Mouse (Mus musculus) right cerebral cortex, postnatal 10 days (tissue): ENCODE measurements around the gene Osm.

Experiments
- DNase-seq, 2 experiments: peaks; one replicate each; pipeline ENCODE4 v3.0.0; 2021; ENCODE audit warnings: low spot score in 2 of 2

Osm gene

DNA sequence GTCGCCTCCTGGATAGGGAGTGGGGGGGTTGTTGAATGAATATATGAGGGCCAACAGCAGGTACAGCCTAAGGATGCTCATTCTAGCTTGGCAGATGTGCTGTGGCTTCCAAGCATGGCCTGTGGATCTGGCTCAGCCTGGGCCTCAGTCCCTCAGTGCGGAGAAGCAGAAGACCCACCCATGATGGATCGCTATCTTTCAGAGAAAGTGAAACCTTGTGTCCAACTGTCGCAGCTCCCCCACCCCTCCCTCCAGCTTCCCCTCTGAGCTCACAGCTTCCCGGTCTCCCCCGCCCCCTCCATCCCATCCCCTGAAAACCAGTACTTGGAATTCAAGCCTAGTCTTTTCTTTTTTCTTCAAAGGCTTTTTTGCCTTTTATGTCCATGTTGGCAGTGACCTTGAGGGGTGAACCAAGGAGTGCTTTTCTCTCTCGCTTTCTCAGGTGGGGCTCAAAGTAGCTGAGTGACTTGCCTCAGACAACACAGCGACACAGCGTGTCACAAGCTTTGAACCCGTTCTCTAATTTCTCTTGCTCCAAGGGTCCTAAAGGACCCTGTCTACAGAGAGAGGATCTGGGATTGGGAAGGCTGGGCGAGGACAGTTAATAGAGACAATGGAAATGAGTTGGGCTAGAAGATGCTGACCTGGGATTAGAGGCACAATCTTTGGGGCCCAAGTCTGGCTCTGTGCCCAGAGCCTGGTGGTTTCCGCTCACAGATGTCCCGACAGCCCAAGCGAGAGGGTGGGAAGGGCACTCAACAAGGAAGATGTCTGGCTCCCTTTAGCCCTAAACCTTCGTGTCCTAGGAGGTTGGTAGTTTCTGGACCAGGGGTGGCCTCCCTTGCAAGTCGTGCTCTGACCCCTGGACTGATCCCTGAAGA lies at the start of gene Osm:
TSS of gene Osm (plus strand) at position 756 of the 881 bp plus-strand sequence.
- DNase-seq = peak in 1 of 2 experiments; percentile 56

DNA sequence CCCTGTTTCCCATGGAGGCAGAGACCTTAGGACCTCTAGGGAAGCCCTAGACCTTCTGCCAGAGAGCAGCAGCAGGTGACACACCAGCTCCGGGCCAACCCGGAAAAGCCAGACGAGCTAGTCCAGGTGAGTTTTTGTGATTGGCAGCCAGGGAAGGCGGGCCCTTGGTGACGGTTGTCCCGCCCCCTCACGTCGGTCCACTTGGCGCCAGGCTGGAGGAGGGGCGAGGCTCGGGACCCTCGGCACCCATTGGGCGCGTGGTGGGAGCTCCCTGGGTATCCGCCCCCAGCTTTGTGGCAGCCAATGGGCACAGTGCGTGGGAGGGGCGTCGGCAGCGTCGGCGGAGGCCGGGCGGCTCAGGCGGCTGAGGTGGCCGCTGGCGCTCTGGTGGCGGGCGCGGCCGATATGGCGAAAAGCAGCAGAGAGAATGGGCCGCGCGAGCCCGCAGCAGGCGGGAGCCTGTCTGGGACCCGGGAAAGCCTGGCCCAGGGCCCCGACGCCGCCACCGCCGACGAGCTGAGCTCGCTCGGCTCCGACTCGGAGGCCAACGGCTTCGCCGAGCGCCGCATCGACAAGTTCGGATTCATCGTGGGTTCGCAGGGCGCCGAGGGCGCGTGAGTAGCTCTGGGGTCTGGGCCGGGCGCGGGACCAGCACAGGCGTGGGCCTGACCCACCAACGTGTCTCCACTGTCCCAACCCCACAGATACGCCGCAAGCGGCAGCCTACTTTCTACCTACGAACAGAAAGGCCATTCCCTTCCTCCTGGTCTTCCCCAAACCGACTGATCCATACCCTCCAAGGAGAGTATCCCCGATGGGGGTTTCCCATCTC lies 49.5 kb upstream of the Osm start, which contains the start of gene Tbc1d10a:
TSS of gene Tbc1d10a (plus strand) at position 304 of the 832 bp plus-strand sequence.
- DNase-seq = peak; percentile 99

DNA sequence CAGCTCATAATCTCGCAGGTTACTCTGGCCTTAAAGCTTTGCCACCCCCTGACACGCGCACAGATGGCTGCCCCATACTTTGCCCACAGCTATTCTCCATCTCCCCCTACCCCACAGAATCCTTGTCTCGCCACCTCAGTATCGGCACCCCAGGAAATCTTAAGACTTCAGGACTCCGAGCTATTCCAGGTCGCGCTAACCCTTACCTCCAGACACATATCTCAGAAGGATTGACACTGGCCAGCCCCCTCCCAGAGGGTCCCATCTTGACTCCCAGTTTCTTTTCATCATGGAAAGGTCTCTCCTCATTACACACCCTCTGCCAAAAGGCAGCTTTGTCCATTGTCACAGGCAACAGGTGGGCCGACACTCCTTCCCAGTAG lies 48.9 kb upstream of the Osm start:
- DNase-seq = no peak

DNA sequence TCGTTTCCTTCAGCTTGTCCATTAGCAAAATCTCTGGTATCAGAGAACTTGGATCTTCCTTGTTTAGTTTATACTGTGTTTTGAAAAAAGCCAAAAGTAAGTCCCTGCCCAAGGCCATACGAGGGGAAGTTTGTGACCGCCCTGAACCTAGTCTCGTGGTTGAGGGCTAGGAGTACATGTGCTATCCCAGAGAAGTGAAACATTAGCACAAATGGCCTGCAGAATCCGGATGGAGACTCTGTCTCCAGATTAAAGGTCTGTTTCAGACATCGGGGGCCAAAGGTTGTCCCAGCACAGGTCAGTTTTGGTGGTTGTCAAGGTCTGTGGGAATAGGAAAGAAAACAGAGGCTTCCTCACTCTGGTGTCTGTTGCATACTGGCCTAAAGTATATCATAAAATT lies 47.0 kb upstream of the Osm start:
- DNase-seq = no peak

DNA sequence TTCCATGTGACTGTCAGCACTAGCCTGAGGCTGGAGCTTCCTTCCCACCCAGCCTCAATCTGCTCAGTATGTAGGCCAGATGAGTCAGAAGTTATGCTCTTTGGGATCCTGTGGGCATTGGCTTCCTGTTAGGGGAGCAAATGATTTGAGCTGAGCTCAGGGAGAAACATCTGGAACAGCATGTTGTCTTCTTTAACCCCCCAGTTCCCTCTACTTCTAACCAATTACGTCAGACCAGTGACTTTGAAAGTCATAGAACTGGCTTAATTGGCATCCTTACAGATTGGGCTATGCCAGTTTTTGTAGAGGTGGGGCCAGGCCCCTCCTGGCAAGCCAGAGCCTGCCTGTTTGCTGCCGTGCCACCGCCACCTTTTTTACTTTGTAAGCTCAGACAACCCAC lies 45.5 kb upstream of the Osm start:
- no peak for DNase-seq

DNA sequence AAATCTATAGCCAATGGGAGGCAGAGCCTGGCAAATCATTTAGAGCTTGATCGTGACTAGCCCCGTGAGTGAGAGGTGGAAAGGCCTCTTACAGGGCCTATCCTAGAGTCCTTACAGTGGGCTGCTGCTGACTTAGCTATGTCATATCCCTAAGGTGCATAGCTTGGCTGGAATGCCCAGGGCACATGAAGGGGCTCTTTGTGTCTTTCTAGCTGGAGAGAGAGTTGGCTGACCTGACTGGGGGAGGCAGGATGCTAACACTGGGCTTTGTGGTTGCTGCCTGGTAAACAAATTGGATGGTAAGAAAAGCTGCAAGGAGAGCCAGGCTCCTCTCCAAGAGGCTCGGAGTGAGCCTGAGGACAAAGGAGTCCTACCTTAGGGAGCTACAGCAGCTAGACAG lies 43.5 kb upstream of the Osm start:
- DNase-seq = no peak

DNA sequence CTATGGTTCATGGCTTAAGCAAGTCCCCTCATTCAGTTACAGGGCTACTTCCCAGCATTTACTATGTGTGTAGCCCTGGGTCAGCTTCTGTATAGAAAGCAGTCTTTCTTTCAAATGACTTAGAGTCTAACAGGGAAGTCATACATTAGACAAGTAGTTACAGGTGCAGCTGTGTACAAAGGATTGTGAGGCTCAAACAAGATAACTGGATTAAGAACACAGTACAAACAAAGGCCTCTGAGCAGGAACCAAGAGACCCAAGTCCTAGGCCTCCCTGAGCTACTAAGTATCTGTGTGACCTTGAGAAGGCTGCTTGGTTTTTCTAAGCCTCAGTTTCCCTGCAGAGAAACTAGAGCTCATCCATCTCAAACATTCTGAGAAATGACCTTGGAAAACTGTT lies 42.8 kb upstream of the Osm start:
- no peak for DNase-seq

DNA sequence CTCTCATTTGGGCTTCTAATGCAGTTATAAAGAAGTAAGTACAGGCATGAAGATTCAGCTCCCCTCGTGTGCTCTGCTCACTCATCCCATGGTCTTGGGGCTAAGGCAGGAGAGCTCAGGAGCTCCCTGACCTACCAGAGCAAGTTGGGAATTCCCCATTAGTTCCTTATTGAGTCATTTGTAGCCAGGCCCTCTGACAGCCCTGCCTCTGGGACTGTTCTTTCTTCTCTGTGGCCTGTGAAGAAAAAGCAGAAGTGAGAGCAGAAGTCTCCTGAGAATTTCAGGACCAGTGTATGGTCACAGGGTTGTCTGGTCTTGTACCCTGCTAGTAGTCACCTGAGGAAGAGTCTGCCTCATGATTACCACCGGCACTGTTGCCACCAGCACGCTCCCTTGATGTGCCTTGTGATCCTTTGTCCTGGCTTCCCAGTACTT lies 40.6 kb upstream of the Osm start:
- no peak for DNase-seq

DNA sequence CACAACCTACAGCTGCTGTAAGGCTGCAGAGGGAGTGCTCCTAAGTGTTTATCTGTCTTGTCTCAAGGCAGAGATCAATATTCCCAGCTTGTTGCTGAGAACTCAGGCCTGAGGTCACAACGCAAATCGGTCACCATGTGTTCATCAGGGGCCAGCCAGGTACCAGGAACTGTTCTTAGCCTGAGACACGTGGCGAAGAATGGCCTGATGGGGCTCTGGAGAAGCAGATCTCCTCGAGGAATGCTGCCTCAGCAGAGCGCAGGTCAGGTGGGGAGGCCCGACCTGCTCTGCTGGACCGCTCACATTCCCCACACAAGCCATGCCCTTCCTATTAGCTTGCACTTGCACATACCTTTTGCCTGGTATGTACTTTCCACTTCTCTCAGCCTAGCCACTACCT lies 39.6 kb upstream of the Osm start:
- no peak for DNase-seq

DNA sequence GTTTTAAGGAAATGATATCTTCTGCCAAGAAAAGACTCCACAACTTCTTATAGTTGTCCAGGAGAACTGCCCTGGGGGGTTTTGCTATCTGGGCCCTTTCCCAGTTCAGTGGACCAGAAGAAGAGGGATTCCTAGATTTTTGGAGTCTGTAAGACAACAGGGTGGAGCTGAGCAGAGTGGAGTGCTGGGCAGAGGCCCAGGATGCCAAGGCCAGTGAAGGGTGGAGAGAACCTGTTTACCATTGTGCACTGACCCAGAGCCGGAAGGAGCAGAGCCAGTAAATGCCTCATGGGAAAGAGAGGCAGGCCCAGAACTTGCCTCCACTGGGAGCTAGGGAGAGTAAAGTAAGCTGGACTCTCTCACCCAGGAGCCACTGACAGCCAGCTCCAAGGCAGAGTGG lies 38.5 kb upstream of the Osm start:
- DNase-seq = no peak

DNA sequence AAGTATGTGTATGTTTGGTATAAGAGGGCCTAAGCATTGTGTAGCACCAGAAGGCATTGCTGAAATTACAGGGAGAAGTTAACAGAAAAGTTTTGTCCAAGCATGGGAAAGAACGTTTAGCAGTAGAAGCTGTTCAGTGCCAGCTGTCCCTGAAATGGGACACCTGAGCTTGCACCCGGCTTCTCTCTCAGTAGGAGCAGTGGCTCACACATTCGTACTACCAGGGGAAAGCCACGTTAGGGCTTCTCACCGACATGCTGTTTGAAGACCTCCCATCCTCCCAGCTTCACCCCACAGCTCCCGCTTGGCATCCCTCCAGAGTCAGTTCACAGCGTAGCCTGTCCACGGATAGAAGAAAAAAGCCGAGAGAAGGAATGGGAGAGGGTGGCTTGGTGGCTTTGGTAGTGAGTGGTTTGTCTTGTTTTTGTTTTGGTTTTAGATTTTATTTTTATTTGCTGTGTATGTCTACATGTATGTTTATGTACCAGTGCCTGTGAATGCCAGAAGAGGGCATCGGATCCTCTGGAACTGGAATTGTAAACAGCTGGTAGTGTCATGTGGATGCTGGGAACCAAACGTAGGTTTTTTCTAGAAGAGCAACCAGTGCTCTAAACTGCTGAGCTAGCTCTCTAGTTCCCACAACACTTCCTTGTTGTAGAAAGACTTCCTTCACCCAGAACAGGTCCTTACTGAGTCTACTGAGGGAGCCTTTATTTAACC lies 34.1 kb upstream of the Osm start:
- no peak for DNase-seq

DNA sequence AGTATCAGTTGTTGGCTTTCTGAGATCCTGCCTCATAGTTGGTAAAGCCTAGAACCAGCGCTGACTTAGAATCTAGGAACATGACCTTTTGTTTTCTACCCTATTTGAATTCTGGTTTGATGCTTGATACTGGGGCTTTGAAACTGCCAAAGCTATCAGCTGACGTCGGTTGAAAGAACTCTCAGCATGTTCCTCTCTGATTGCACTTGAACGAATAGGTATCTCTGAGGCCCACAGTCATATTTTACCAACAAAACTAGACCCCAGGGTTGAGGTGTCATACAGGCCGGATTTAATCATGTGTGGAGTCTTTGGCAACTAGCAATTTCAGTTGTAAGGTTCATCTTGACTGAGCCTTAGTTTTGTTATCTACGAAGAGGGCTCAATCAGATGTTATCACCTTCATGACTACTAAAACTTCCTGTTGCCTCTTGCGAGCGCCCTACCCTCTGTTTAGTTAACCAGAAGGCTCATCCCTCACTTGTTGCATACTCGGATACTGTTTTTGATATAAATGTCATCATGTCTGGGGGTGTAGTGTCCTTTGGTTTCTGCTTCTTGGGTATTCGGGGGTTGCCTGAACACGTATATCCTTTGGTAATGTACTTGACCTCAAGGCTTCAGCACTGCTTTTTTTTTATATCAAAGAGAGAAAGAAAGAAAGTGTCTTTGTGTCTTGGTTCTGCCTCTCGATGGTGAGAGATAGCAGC lies 33.1 kb upstream of the Osm start:
- DNase-seq = no peak

DNA sequence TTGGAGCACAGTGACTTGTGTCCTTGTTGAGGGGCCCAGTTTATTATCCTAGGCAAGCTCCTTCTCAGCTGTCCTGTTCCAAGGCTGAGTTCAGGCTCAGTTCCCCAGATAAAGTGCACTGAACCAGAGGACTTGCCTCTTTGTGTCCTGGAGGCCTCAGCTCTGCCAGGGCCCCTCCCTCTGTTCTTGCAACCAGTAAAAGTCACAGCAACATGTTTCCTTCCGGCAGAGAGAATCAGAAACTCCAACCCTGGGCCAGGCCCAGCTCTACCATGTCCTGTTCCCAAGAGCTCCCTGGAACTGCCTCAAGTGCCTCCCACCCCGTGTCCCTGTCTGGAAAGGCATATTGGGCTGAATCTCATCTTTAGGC lies 32.5 kb upstream of the Osm start:
- DNase-seq = peak in 1 of 2 experiments; percentile 60

DNA sequence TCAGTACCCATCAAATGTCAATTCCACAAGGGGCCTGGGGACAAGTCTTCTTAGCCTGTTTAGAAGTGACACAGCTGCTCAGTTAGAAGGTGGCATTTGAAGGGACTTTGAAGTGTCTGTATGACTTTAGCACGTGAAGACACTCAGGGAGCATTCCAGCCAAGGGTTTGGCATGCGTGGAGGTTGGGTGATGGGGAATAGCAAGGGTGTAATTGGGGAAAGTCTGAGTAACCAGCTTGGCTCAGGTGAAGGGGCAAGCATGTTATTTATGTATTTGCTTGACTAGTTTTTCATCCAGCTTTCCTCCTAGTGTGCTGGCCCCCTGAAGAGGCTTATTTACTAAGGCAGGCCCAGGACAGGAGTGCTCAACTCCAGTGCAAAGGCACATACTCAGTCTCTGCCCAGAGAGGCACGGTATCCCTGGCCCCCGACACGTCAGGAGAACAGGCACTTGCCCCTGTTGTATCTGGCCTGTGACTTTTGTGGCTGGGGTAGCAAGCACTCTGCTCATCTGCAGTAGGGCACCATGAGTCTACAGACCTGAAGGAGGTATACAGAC lies 31.0 kb upstream of the Osm start:
- DNase-seq = no peak

DNA sequence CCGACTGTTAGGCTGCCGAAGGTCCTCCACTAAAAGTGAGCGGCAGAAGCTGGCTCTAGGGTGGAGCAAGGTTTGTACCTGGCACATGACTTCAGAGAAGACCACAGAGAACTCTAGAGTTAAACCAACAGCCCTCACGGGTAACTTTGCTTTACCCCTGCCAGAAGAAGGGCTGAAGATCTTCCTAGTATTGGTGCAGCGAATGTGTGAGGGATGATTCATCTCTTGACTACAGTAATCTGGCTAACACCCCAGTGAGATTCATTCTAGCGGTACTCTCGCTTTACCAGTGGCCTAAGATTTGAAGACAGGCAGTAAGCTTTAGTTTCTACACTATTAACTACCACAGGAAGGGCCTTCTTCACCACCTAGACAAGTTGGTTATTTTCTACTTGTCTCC lies 30.3 kb upstream of the Osm start:
- no peak for DNase-seq

DNA sequence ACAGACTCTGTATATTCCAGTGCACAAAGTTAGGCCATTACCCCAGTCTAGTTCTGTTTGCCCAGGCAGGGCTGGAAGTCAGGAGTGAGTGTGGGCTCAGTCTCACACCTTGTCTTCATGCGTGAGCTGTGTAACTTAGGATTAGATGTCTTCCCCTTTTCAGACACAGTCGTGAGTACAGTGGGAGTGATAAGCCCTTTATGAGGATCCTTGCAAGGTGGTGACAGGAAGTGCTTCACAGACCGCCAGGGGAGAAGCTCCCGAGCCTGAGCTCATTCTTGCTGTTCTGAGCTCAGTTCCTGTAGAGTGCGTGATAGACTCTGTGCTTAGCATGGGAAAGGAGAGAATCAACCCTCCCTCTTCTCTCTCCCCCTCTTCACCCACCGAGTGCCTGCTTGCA lies 29.7 kb upstream of the Osm start:
- no peak for DNase-seq

DNA sequence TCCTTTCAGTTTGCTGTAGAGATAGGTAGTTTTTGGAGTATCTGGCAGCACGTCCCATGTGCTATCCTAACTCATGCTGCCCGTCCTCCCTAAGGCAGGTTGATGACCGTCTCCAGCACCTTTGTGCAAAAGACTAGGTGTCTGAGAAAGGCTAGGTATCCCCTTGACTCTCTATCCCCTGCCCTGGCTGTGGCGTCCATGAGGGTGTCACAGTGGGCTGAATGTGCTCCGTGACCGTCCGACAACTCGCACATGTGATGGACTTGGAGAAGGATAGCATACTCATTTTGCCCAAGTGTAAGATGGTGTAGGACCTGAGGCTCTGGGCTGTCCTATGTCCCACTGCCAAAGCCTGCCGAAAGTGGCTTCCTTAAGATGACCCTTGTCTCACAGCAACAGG lies 28.6 kb upstream of the Osm start:
- DNase-seq = no peak

DNA sequence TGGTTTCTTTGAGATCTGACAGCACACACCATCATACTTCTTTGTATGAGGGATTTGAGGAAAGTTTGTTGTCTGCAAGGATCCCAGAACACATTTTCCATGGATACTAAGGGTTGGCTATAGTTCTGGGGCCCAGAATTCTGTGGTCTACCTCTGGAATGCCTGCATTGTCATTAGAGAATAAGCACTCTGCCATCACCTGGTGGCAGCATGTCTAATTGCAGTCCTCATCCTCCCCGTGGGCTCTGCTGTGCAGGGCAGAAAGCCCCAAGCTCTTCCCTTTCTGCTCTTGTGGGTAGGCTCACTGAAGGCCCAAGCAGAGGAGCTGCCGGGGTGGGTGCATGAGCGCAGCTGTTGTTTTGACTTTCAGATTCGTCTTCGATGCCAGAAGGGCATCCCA lies 26.7 kb upstream of the Osm start:
- no peak for DNase-seq

DNA sequence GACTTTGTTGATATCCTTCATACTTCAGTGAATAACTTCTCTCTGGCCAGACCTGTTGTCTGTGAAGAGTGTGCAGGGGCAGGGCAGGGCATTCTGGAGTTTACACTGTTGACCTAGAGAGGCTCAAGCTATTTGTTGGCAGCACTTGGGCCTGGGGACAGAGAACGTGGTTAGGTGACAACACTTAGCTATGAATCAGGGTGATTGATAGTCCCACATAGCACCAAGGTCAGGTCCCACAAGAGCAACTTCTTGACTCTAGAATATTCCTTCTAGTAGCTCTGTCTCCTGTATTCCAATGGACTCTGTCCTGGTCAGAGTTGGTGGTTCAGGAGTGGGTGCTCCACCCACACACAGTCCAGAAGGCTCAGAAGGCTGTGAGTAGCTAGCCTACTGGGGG lies 25.4 kb upstream of the Osm start:
- no peak for DNase-seq

DNA sequence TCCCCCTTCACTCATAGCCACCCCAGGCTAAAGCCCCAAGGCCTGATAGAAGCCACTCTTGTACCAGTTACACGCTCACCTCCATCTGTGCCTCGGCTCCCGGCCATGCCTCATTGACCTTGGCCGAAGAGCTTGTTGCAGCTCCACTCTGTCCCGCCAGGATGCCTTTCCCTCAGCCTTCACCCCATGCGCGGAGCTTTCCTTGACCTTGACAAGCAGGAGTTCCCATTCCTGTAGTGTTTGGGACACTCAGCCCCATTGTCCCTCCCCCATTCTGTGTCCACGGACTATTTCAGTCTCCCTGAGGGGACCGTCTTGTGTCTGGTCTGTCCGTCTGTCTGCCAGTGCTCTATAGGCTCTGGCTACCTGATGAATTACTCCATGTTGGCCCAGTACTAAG lies 23.1 kb upstream of the Osm start:
- DNase-seq = no peak

DNA sequence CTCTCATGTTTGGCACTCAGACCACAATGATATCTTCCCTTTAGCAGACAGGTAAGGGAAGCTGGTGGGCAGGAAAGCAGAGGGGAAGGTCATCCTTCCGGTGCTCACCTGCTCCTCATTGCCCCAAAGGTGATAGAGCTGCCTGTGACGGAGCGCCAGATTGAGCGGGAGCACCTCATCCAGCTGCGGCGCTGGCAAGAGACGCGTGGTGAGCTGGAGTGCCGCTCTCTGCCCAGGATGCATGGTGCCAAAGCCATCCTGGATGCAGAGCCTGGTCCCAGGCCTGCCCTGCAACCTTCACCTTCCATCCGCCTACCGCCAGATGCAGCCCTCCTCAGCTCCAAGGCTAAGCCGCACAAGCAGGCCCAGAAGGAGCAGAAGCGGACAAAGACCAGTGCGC lies 21.6 kb upstream of the Osm start:
- no peak for DNase-seq
